Comparison of ENCODE assay signal across 13 mouse cellular contexts in genomic region chr17:58932279-58932982, GRCm38 (mm10). TPM values are rescaled to one million over a fixed set of nuclear protein-coding genes. Genes with fewer than 3 reads are reported as not detected.
A peak's percentile ranks its signal among the peaks of the same experiment; 100 is the strongest.
DNase-seq lines count a peak whose midpoint lies in the region; ATAC-seq lines count a peak whose summit lies in the region.
"Had no signal": no experiment of that assay in that cellular context is flagged by ENCODE, and none has a peak within 500 bp of the region (broad histone marks: within the 10 kb centered on the region; RNA-seq: fewer than 3 reads in every experiment).

No protein-coding gene starts in this region.

- no peaks in the 10 kb centered on the region for H3K27me3 ChIP-seq in forebrain, embryonic 10.5 days (ENCODE audit: poor library complexity, severe bottlenecking)
- no peaks in the 10 kb centered on the region for H3K27me3 ChIP-seq in hindbrain, embryonic 16.5 days (replicated peaks; ENCODE audit: control insufficient read depth, insufficient read depth, low read length)
- H3K27me3 ChIP-seq: limb, embryonic 15.5 days had no signal

- H3K36me3 ChIP-seq in forebrain, embryonic 10.5 days (replicated peaks): no peaks in the 10 kb centered on the region; the same call in 1 of the 2 replicates
- H3K36me3 ChIP-seq in hindbrain, embryonic 16.5 days (ENCODE audit: control insufficient read depth, insufficient read depth, low read length): no peaks in the 10 kb centered on the region
- H3K36me3 ChIP-seq: limb, embryonic 15.5 days had no signal

- peaks cover 40% of the 10 kb centered on the region for H3K4me1 ChIP-seq in forebrain, embryonic 10.5 days
- no peaks in the 10 kb centered on the region for H3K4me1 ChIP-seq in hindbrain, embryonic 16.5 days (ENCODE audit: control insufficient read depth, insufficient read depth, low read depth, low read length)
- H3K4me1 ChIP-seq: limb, embryonic 15.5 days had no signal

- H3K4me3 ChIP-seq in forebrain, embryonic 10.5 days: peak overlapping the region; percentile 34
- no peak overlapping the region for H3K4me3 ChIP-seq in hindbrain, embryonic 16.5 days (ENCODE audit: low read length)
- H3K4me3 ChIP-seq: limb, embryonic 15.5 days had no signal

- H3K4me2 ChIP-seq in hindbrain, embryonic 16.5 days (ENCODE audit: low read length): no peak overlapping the region
- H3K4me2 ChIP-seq: heart, embryonic 11.5 days; limb, embryonic 15.5 days had no signal

- whole genome bisulfite sequencing in forebrain, embryonic 10.5 days: 4% methylated on average over 2 of the region's 2 CpGs
- WGBS in hindbrain, embryonic 16.5 days: 10% methylated on average over 2 of the region's 2 CpGs

- peak overlapping the region; percentile 84 for H3K27ac ChIP-seq in forebrain, embryonic 10.5 days
- H3K27ac ChIP-seq in hindbrain, embryonic 16.5 days (ENCODE audit: low read depth, low read length): no peak overlapping the region
- H3K27ac ChIP-seq: limb, embryonic 15.5 days had no signal

- DNase-seq in retina, embryonic 14.5 days (ENCODE audit: low spot score): peak; percentile 33
- no peak for DNase-seq in retina, postnatal 1 day
- peak; percentile 65 for DNase-seq in forebrain, embryonic 10.5 days (ENCODE audit: extremely low spot score, low spot score)
- DNase-seq in heart, adult 18-20 months: no peak
- DNase-seq in frontal cortex, postnatal 25 days (ENCODE audit: low spot score in 2 of 2): no peak
- no peak for DNase-seq in Muller cell, postnatal 12 days (ENCODE audit: inconsistent ontology term)
- DNase-seq in thymus, postnatal 36 days: no peak
- DNase-seq: kidney, postnatal 10 days; lung, postnatal 4 days; thymus, adult 2 months had no signal

- H3K9me3 ChIP-seq in forebrain, embryonic 10.5 days: no peaks in the 10 kb centered on the region
- H3K9me3 ChIP-seq in hindbrain, embryonic 16.5 days (ENCODE audit: control insufficient read depth, low read length): no peaks in the 10 kb centered on the region
- H3K9me3 ChIP-seq: limb, embryonic 15.5 days had no signal

- ATAC-seq in hindbrain, embryonic 16.5 days: 0 out of 2 replicates have a peak, but pooled peaks have one; percentile 34

- no peak overlapping the region for H3K9ac ChIP-seq in hindbrain, embryonic 16.5 days (ENCODE audit: low read depth, low read length)
- H3K9ac ChIP-seq: limb, embryonic 15.5 days had no signal

RNA-seq across cellular contexts. Expression of gene Pdzph1, which starts 58.7 kb away (rescaled TPM):
- polyA plus RNA-seq in forebrain, embryonic 10.5 days (2016; fragmentation: Nextera tagmentation; extraction: Ambion mirVana): 20.2 and 24.2 TPM in 2 replicates
- 1.5 and 2.4 TPM in 2 replicates for polyA plus RNA-seq in hindbrain, embryonic 16.5 days (2015; fragmentation: Nextera tagmentation; extraction: Ambion mirVana)
- total RNA-seq in heart, adult 18-20 months (2021): not detected
- polyA plus RNA-seq: heart, embryonic 11.5 days; limb, embryonic 15.5 days; thymus, adult 2 months had no signal

Comparison
In these comparisons a context has a peak if more than half of its experiments do, and no peak if none do; other contexts are left out.
1. DNase-seq: peak in retina, embryonic 14.5 days (single experiment) and forebrain, embryonic 10.5 days (single experiment); none in retina, postnatal 1 day (single experiment), heart, adult 18-20 months (0 of 2), frontal cortex, postnatal 25 days (0 of 2), Muller cell, postnatal 12 days (single experiment) and thymus, postnatal 36 days (0 of 2).